Mouse (Mus musculus): ENCODE measurements at regions not wholly inside any gene's neighbourhood (a gene's known extent, or its start where the extent isn't known, plus 50 kb on each side); places are given as distances from the start of the nearest gene placed in this dataset.

- DNase-seq: no peak
These were observed 135.0 kb downstream of the Lmo4 start for GRCm38 (mm10) chr3:144069979-144070540.

DNA sequence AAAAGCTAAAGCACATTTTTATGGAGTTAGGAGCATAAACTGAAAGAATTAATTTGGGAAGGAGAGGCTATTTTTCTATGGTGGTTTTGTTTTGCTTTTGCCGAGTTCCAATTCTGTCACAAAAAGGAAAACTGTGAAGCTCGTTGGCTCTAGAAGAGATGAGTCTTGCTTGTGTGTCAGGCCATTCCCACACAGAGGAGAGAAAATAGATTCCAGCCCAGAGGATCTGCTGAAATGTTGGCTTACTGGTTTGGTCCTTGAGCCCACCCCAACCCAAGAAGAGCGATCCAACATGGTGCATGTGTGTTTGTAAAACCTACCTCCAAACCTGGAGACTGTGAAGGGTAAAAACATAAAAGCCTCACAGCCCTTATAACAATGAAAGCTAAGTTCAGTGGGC lies 138.0 kb downstream of the Lmo4 start:
- DNase-seq: no peak

DNA sequence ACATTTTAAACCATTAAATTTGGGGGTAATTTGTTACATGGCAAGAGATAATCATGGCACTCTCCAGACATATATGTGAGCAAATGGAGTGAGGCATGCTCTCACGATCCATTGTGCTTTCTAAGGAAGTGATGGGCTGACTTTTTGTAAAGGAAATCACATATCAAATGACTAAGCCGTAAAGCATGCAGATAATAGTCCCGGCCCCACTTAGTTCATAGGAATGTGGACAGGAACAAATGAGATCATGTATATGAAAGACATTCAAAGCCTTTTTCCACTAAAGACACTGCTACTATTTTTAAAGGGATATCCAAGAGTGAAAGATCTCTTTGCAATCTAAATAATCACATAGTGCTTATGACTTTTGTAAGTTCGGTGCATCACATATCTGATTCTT lies 146.9 kb downstream of the Lmo4 start:
- DNase-seq: no peak

- DNase-seq: no peak
These were observed 154.7 kb downstream of the Lmo4 start for GRCm38 (mm10) chr3:144050341-144050740.

DNA sequence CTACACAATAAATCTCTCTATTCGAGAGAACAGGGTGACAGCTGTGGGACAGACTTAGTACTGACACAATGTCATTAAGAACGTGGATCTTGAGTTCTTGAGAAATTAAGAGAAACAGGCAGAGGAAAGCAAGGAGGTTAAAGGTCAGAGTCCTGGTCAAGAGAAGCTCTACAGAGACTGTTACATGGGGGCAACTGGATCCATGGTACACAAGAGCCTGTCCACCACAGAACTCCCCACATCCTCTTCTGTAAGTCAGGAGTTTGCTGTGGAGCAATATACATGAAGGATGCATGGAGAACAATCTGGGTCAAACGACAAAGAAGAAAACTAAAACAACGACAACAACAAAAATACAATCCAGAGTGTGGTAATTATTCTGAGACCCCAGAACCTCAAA lies 155.8 kb downstream of the Lmo4 start:
- DNase-seq: peak in 1 of 2 experiments; percentile 19

- no peak for DNase-seq
These were observed 160.7 kb downstream of the Lmo4 start for GRCm38 (mm10) chr3:144044366-144044765.

DNA sequence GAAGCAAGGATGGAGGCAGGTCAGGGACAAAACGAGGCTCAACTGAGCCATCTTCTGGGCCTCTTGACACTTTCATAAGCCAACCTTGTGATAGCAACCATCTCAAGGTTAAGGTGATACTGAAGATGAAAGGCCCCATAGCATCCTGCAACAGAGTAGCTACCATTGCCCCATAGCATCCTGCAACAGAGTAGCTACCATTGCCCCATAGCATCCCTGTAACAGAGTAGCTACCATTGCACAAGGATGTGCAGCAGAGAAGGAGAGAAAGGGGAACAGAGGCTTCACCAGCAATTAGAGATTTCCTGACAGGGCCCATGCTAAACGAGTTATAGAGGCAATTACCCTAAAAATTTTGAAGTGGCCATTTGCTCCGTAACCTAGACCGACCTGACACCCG lies 163.2 kb downstream of the Lmo4 start:
- DNase-seq: peak in 1 of 2 experiments; percentile 13

DNA sequence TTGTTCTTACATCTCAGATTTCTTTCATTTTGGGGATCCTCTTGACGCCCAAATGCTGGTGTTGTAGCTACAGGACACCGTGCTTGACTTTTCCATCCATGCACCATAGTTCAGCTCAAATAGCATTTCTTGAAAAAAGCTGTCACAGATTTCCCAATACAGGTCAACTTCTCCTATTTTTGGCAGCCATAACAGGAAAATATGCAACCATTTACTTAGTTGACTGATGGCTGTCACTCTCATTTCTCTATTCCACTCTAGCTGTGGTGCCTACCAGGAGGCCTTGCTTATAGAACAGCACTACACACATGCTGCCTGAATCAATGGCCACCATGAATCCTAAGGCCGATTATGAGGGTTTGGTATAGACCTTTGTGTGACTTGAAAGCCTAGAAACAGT lies 165.5 kb downstream of the Lmo4 start:
- DNase-seq: no peak

DNA sequence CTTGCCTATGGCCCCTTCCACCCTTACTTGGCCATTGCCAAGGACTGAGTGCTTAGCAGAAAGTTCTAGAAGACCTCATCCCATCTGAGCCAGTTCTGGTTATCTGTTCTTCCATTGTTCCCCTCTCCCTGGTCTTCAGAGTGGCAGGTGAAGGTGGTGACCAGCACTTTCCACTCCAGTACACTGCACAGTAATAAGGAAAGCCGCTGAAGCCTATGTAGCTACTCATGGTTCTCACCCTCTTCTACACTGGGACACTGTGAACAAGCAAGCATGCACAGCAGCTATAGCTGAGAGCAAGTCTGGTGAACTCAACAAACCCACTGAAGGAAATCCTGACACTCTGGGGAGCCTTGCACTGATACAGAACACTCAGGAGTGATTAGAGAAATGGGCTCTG lies 175.4 kb downstream of the Lmo4 start:
- no peak for DNase-seq

DNA sequence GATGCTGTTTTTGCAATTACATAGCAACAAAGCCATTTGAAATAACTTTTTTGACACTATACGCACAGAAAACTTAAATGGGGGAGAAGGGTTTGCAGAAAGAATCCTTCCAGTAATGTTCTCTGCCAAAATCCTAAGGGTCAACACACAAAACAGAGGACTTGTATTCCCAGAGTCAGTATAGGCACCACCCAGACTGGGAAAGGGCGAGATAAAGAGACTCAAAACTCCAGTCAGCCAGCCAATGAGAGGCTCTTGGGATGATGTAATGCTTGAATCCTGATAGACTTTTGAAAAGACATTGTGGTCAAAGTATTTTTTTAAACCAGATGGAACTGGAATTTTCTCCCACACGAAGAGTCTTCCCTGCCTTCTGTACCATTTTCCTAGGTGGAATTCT lies 175.9 kb downstream of the Lmo4 start:
- no peak for DNase-seq

- DNase-seq: no peak
These were observed 177.7 kb downstream of the Lmo4 start for GRCm38 (mm10) chr3:144027134-144027980.

DNA sequence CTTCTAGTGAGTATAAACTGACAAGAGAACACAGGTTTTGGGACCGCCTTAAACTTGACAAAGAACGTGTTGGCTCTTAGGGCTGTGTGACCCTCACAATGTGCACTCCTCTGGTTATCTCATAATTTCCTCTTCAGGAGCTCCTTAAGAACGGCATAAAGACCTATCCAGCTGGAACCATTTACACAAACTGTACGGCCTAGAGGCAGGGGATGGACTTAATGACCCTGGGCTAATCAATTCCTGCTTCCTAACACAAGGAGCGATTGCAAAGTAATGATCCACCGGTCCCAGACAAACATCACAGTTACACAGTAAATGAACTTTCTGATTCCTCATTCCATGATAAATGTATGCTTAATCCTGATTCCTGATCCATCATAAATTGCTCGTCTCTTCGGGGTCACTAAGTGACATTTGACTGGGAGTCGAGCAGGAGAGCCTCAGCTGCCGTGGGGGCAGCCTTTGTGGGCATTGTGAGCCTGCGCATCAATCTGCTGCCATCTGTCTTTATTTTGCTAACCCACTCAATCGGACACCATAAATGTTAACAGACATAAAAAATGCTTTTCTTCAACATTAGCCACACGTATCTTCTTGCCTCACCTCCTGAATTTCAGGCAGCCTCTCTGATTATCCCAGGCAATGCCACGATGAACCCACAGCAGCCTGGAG lies 179.4 kb downstream of the Lmo4 start:
- no peak for DNase-seq

GRCm38 (mm10) chr3:144024216-144024615 lies 180.8 kb downstream of the Lmo4 start:
- DNase-seq: no peak

- DNase-seq: no peak
These were observed 182.0 kb downstream of the Lmo4 start for GRCm38 (mm10) chr3:144023058-144023457.

- DNase-seq: no peak
These were observed 183.1 kb downstream of the Lmo4 start for GRCm38 (mm10) chr3:144021969-144022368.

- DNase-seq: no peak
These were observed 184.7 kb downstream of the Lmo4 start for GRCm38 (mm10) chr3:144020189-144020940.

- no peak for DNase-seq
These were observed 185.7 kb downstream of the Lmo4 start for GRCm38 (mm10) chr3:144019293-144019692.

GRCm38 (mm10) chr3:144018559-144018958 lies 186.5 kb downstream of the Lmo4 start:
- no peak for DNase-seq

DNA sequence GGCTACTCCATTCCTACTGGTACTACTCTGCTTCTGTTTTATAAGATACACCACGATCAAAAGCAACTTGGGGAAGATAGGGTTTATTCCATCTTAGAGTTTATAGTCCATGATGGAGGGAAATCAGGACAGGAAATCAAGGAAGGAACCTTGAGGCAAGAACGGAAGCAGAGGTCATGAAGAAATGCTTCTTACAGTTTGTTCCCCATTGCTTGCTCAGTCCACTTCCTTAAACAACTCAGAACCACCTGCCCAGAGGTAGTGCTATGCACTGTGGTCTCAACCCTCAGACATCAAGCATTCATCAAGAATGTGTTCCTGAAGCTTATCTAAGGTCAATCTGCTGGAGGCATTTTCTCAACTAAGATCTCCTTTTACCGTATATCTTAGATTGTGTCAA lies 189.8 kb downstream of the Lmo4 start:
- DNase-seq: no peak

DNA sequence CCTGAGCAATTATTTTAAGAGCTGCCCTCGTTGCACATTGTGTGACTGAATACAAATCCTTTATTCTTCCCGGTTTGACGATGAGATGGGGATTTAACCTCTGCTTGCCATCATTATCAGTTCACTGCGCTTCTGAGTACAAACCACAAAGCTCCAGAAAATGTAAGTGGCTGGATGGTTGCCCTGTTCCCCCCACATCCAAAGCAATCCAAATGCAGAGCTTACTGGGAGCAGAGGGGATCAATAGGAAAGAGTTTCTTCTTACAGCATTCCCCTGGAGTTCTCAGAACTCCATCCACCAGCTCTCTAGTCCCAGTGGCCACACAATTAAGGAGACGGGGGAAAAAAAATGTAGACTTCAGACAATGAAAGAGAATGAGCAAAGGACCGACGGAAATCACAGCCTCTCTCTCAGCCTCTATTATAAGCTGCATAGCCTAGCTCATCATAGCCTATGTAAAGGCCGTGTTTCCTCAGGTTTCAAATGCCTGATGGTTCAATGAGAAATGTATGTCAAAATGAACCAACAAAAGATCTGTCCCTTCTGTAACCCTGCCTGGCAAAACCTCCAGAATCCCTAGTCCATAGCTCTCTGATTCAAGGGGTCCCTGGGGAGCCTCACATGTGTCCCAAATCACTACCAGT lies 191.4 kb downstream of the Lmo4 start:
- no peak for DNase-seq

DNA sequence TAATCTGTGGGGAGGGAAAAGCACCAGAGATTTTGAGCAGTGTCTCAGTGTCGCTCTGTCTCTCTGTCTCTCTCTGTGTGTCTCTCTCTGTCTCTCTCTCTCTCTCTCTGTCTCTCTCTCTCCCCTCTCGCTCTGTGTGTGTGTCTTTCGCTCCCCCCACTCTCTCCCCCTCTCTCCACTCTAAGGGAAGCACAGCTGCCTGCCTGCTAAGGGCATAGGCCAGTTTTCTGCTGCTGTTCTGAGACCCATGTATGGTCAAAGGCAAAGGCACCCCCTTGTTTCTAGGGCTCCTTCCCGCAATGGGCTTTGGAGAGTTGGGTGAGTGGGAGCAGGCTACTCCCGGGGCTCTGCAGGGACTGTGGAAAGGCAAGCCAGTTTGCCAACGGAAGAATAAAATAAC lies 192.2 kb downstream of the Lmo4 start:
- DNase-seq: no peak

DNA sequence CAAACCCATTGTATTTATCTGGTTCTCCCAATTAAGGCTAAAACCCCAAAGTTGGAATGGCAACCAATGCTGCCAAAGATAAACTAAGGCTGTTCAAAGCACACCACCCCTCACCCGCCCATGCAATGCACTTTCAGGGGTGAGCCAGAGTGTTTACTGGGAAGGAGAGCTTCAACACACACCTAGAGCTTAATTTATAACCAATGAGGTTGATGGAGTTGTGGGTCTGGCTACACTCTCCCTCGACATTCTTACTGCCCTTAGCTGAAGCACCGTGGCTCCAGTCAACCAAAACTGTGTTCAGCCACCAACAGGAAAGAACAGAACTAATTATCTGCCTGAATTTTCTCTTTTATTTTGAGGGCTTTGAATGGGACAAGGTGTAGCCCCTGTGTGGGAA lies 192.8 kb downstream of the Lmo4 start:
- DNase-seq: no peak
